7 mouse cellular contexts compared by ENCODE assay signal in genomic region chrX:7821865-7822779, GRCm38 (mm10). TPM values are rescaled to one million over a fixed set of nuclear protein-coding genes. Genes with fewer than 3 reads are reported as not detected.
DNase-seq lines count a peak whose midpoint lies in the region; ATAC-seq and TF ChIP-seq lines count a peak whose summit lies in the region.

TSS of gene Kcnd1 (plus strand) at chrX:7822289.

- peak within 1 kb of the TSS; percentile 16 for H3K4me3 ChIP-seq in forebrain, embryonic 11.5 days (ENCODE audit: low read depth, low read length)
- H3K4me3 ChIP-seq in midbrain, embryonic 15.5 days, result peak within 1 kb of the TSS; percentile 40
- H3K4me3 ChIP-seq in thymus, adult 2 months (ENCODE audit: control insufficient read depth, insufficient read depth, low read length), result no peak within 1 kb of the TSS

- peak; percentile 58 for ATAC-seq in forebrain, embryonic 11.5 days (replicated peaks; ENCODE audit: low FRiP score)
- peak; percentile 75 for ATAC-seq in midbrain, embryonic 15.5 days (replicated peaks)

- no peaks in the 10 kb centered on the region for H3K27me3 ChIP-seq in forebrain, embryonic 11.5 days (ENCODE audit: control insufficient read depth, insufficient read depth, low read length)
- no peaks in the 10 kb centered on the region for H3K27me3 ChIP-seq in midbrain, embryonic 15.5 days (replicated peaks)
- H3K27me3 ChIP-seq in thymus, adult 2 months (ENCODE audit: control insufficient read depth, insufficient read depth, low read length), result no peaks in the 10 kb centered on the region

- H3K4me1 ChIP-seq in forebrain, embryonic 11.5 days (replicated peaks; ENCODE audit: control insufficient read depth, insufficient read depth, low read length), result no peaks in the 10 kb centered on the region
- peaks cover 4% of the 10 kb centered on the region; the same call in 1 of the 2 replicates for H3K4me1 ChIP-seq in midbrain, embryonic 15.5 days
- H3K4me1 ChIP-seq in thymus, adult 2 months (replicated peaks; ENCODE audit: control insufficient read depth, insufficient read depth, low read length), result peaks cover 6% of the 10 kb centered on the region; the same call in 1 of the 2 replicates

- intact Hi-C loops in heart, postnatal 14 days (cut with DNase I), result no loop called here

- DNase-seq in MN1 (ENCODE audit: low spot score), result peak; percentile 36
- peak; percentile 10 for DNase-seq in brain, embryonic 18.5 days (ENCODE audit: low read depth, low spot score)
- peak; percentile 50 for DNase-seq in forebrain, embryonic 11.5 days (ENCODE audit: low spot score)
- DNase-seq in heart, postnatal 14 days, result peak; percentile 11 to 36
- peak in 1 of 2 experiments; percentile 55 for DNase-seq in left cerebral cortex, adult 8-10 months (ENCODE audit: low spot score in 2 of 2)
- no peak for DNase-seq in thymus, adult 2 months

- no peak for TF ChIP-seq POLR2A in thymus, adult 2 months (IDR thresholded peaks at IDR 0.05; ENCODE audit: control insufficient read depth, extremely low read depth, insufficient read depth, low read length, poor library complexity)

- TF ChIP-seq CTCF in thymus, adult 2 months (IDR thresholded peaks at IDR 0.05; ENCODE audit: borderline replicate concordance, control insufficient read depth, extremely low read depth, insufficient read depth, low read length, poor library complexity), result no peak

- WGBS in forebrain, embryonic 11.5 days, result 26% methylated on average over 22 of the region's 24 CpGs
- 23% methylated on average over 22 of the region's 24 CpGs for WGBS in midbrain, embryonic 15.5 days
- WGBS in thymus, adult 2 months, result 11% methylated on average over 22 of the region's 24 CpGs

- no peak within 1 kb of the TSS for H3K27ac ChIP-seq in forebrain, embryonic 11.5 days (ENCODE audit: low read depth, low read length)
- H3K27ac ChIP-seq in midbrain, embryonic 15.5 days, result no peak within 1 kb of the TSS
- H3K27ac ChIP-seq in thymus, adult 2 months (ENCODE audit: control insufficient read depth, insufficient read depth, low read length), result no peak within 1 kb of the TSS

- no peaks in the 10 kb centered on the region for H3K36me3 ChIP-seq in forebrain, embryonic 11.5 days (ENCODE audit: control insufficient read depth, insufficient read depth, low read length)
- no peaks in the 10 kb centered on the region; the same call in 1 of the 2 replicates for H3K36me3 ChIP-seq in midbrain, embryonic 15.5 days (replicated peaks)
- no peaks in the 10 kb centered on the region for H3K36me3 ChIP-seq in thymus, adult 2 months (ENCODE audit: control insufficient read depth, insufficient read depth, low read length)

- peak within 1 kb of the TSS; percentile 3; the same call in 1 of the 2 replicates for H3K9ac ChIP-seq in forebrain, embryonic 11.5 days (ENCODE audit: low read length)
- peak within 1 kb of the TSS; percentile 42 for H3K9ac ChIP-seq in midbrain, embryonic 15.5 days

- H3K9me3 ChIP-seq in forebrain, embryonic 11.5 days (ENCODE audit: control insufficient read depth, low read length), result no peaks in the 10 kb centered on the region
- no peaks in the 10 kb centered on the region for H3K9me3 ChIP-seq in midbrain, embryonic 15.5 days

- H3K4me2 ChIP-seq in forebrain, embryonic 11.5 days (ENCODE audit: low read depth, low read length, severe bottlenecking), result peak within 1 kb of the TSS; percentile 43
- peak within 1 kb of the TSS; percentile 58 for H3K4me2 ChIP-seq in midbrain, embryonic 15.5 days

RNA-seq across cellular contexts. Expression of gene Kcnd1, which starts in this region (rescaled TPM):
- 1.2 and 1.4 TPM in 2 replicates for polyA plus RNA-seq in forebrain, embryonic 11.5 days (2014; fragmentation: Nextera tagmentation; extraction: Ambion mirVana)
- total RNA-seq in heart, postnatal 14 days (2021), result under 1 TPM; 0.39 to 0.45 TPM
- 10 to 100 TPM in 3 of 4 experiments, 1 to 10 TPM in 1; 7.6 to 10.9 (median 10.4) TPM for total RNA-seq in left cerebral cortex, adult 8-10 months (2022)
- polyA plus RNA-seq in midbrain, embryonic 15.5 days (2015; fragmentation: Nextera tagmentation; extraction: Ambion mirVana), result 2.3 and 2.9 TPM in 2 replicates
- polyA plus RNA-seq in thymus, adult 2 months (2012; rRNA removed), result 1.1 TPM in 2 replicates

Comparison
In these comparisons a context has a peak if more than half of its experiments do, and no peak if none do; other contexts are left out.
1. RNA of gene Kcnd1 (total RNA-seq): 7.6 to 10.9 TPM in left cerebral cortex, adult 8-10 months; 0.39 to 0.45 TPM in heart, postnatal 14 days; every median in the first group is over 4 times any median in the second.
2. Peak in DNase-seq in heart, postnatal 14 days; RNA of the gene not detected or under 1 TPM.